Mouse (Mus musculus): ENCODE results near the gene Lrrc19. TPM values are rescaled to one million over a fixed set of nuclear protein-coding genes. Genes with fewer than 3 reads are reported as not detected.

The Lrrc19 gene
- polyA plus RNA-seq, 1 experiment from 2014 or later = 1.0 TPM

MicroRNA genes within 50 kb of the gene (microRNA counts, 519-probe panel; counts per million panel counts)
- microRNA mmu-miR-872 = 5,345 counts per million, percentile 90 among the panel's probes with 10 or more counts

Small RNAs within 50 kb of the gene (microRNA-seq; reads per million reads assigned to microRNA genes)
- gene Mir872 = 4,758 reads per million, percentile 88 among the genes with 10 or more reads in this experiment

Other genes with a start within 250 kb of the Lrrc19 start
- gene Gm10306, start 93.6 kb downstream of the Lrrc19 start, polyA plus RNA-seq (2016; fragmentation: Nextera tagmentation; extraction: Ambion mirVana) = 0.43 TPM in 1 of 2 replicates, not detected in the other
- 23.6 and 24.6 TPM in 2 replicates for gene Caap1, start 93.3 kb downstream of the Lrrc19 start, polyA plus RNA-seq (2016; fragmentation: Nextera tagmentation; extraction: Ambion mirVana)
- gene Plaa, start 46.9 kb downstream of the Lrrc19 start, polyA plus RNA-seq (2016; fragmentation: Nextera tagmentation; extraction: Ambion mirVana) = 93.6 and 97.3 TPM in 2 replicates
- 49.2 and 56.5 TPM in 2 replicates for gene Ift74, start 35.7 kb downstream of the Lrrc19 start, polyA plus RNA-seq (2016; fragmentation: Nextera tagmentation; extraction: Ambion mirVana)
- 9.4 TPM in 2 replicates for gene Tek, start 89.1 kb upstream of the Lrrc19 start, polyA plus RNA-seq (2016; fragmentation: Nextera tagmentation; extraction: Ambion mirVana)